Mouse (Mus musculus) 3134 (cell line): ENCODE measurements around the gene Ifngr2.

Experiments used
- DNase-seq: peaks from one replicate; pipeline ENCODE4 v3.0.0-alpha.2; 2011; ENCODE audit warnings: low spot score; ENCODE audit not compliant: insufficient read length; ENCODE audit errors: extremely low read depth

Ifngr2 gene

DNA sequence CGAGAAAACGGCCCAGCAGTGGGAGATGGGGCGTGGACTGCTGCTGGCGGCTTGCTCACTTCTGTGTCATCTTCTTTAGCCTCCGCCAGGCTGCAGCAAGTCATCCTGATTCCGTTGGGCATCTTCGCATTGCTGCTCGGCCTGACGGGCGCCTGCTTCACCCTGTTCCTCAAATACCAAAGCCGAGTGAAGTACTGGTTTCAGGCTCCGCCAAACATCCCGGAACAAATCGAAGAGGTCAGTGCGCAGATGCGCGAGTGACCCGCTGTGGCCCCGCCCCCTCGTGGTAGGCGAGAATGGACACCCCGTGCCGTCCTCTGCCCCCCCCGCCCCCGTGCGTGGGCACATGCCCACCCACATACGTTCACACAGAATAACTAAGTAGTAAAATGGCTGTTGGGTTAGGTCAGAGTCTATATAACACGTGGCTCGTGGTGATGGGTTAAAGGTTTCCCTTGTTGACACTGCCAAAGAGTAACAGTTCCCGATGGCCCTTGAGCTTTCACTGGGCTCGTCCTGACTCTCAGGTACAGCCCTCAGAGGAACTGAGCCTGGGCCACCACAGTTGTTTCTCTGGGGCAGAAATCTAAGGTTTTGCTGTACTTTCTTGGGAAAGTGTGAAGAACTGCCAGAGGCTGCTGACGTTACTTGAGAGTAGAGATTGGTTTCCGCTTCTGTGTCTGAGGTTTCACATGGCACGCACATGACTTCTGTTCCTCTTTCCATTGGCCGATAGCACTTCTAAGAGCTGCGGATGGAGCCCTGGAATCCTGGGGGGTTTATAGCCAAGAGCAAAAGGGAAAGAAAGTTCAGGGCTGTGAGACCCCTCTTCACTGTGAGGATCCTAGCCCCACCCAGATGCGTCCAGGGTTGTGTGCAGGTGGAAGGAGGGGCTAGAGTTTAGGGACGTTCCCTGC is 14.9 kb downstream of the Ifngr2 start:
- DNase-seq, result no peak

DNA sequence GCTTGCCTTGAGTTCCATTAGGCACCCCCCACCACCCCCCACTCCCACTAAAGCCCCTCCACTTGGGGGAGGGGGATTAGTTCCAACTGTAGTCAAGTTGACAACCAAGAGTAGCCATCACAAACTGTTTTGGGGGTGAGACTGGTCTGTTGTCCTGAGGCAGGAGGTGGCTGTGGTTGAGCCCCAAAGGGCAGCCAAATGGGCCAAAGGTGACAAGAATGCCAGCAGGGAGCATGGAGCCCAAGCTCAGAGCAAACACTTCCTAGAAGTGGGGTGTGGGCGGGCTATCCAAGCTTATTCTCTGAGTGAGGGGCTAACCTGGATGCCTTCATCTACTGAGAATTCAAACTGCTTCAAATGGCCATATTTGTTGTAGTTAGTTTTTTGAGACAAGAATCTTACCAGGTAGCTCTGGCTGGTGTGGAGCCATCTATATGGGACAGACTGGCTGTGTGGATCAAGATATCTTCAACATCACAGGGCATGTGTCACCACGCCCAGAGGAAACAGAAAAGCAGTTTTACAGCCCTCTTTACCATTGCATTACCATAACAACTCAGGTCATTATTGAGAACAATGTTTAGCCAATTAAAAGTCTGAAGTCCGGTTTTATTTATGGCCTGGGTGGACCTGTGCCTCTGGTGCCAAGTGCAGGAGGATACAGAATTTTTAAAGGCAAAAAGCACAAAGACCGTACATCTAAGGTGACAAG is 17.9 kb downstream of the Ifngr2 start:
- no peak for DNase-seq

- no peak for DNase-seq
Observed at GRCm38 (mm10) chr16:91565292-91565951, 18.6 kb downstream of the Ifngr2 start.

GRCm38 (mm10) chr16:91566002-91566401 is 19.1 kb downstream of the Ifngr2 start:
- DNase-seq, result no peak

DNA sequence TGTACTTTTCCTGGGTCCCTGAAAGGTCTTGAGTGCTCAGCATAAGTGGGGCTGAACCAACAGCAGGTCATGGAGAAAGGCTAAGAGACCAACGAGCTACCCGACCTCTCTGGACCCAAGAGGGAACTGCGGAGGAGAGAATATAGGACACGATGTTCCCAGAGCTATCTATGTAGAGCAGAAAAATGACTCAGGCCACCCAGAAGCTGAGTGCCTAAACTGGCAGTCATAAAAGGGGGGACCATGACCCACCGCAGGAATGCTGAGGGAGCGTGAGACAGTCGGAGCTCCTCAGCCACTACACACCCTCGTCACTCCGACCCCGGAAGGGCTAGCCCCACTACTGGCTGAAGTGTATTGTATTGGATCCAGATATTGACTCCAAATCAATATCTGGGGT is 22.1 kb downstream of the Ifngr2 start:
- no peak for DNase-seq

GRCm38 (mm10) chr16:91571105-91571504 is 24.2 kb downstream of the Ifngr2 start:
- no peak for DNase-seq

- no peak for DNase-seq
Observed at GRCm38 (mm10) chr16:91575151-91575550, 28.3 kb downstream of the Ifngr2 start.

GRCm38 (mm10) chr16:91578980-91579720 is 32.3 kb downstream of the Ifngr2 start:
- DNase-seq, result no peak

GRCm38 (mm10) chr16:91582307-91582706 is 35.4 kb downstream of the Ifngr2 start:
- no peak for DNase-seq

- no peak for DNase-seq
Observed at GRCm38 (mm10) chr16:91585617-91586016, 38.7 kb downstream of the Ifngr2 start.

DNA sequence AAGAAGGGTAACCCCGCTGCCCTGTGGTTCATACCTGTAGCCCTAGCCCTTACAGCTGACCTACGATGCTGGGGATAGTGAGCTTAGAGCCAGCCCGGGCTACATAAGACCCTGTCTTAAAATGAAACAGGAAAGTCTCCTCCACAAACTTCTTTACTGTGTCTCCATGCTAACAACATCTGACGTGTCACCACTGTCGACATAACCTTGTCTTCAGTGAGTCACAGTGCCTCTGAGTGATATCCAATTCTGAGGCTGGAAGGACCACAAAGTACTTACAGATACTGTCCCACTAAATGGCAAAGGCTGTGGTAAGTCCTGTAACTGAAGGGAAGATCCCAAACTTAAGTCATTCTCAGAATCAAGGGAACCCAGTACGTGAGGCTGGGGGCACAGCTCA is 39.4 kb downstream of the Ifngr2 start:
- DNase-seq, result no peak

GRCm38 (mm10) chr16:91587730-91588453 is 41.0 kb downstream of the Ifngr2 start:
- DNase-seq, result peak; percentile 50

- DNase-seq, result no peak
Observed at GRCm38 (mm10) chr16:91588703-91589102, 41.8 kb downstream of the Ifngr2 start.

DNA sequence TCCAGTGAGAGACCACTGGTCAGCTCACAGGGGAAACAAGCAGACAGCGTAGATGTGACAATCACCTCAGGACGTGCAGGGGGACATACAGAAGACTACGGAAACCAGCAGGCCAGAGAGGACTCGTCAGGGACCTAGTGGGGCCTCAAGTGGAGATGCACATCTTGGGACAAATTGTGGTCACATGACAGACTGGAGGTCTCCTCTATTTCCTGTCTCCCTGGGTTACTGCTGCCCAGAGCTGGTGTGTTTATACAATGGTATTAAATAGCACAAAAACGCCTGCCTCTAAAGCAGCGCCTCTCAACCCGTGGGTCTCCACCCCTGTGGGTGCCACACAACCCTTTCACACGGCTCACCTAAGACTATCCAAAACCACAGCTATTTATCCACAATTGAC is 45.3 kb downstream of the Ifngr2 start:
- DNase-seq, result no peak

GRCm38 (mm10) chr16:91593262-91593661 is 46.4 kb downstream of the Ifngr2 start:
- DNase-seq, result no peak

GRCm38 (mm10) chr16:91595076-91595475 is 48.2 kb downstream of the Ifngr2 start:
- no peak for DNase-seq

DNA sequence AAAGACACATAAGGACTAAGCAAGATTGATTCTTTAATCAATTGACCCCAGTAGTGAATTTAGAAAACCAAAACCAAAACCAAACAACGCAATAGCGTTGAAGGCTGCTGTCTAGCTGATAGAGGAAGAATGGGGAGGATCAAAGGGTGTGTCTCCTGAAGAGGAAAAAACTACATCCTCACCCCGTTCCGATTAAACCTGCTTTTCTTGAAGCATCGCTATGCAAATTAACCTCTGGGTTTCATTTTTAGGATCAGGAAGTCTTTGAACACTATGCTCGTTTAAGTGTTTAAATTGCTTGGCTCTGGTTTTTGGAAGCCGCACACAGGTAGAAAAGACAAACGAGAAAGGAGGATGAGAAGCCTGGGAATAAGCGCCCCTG is 49.5 kb downstream of the Ifngr2 start:
- DNase-seq, result no peak

DNA sequence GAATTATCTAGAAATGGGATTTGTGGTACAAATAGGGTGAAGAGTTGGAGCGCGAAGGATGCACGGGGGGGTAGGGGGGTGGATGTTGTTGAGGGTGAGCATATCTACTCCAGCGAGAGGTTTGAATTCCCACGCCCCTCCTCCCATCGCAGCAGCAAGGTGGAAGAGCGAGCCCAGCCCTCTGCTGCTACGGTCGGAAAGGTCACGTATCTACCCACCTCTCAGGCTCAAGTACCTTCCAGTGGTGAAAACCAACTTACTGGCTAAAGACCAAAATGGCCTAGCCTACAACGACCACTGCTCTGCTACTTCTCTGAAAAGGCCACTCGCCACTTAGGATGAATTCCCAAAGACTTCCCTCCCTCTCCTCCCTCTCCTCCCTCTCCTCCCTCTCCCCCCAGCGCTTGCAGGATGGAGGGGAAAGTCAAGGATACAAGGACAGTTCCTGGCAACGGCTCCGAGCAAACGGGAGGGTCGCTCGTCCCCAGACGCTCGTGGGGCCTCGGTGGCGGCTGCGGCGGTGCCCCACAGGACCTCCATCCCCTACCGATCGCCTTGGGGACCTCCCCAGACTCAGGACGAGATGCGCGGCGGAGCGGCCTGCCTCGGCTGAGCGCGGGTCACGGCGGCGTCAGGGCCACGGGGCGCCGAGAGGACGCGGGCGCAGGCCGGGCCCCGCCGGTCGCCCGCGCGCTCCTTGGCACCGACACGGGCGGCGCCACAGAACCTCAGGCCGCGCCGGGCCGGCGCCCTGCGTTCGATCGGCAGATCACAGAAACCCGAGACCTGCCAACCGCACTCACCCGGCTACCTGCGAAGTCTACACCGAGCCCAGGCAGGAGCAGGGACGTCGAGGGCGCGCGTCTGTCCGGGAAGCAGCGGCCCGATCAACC is 50.2 kb downstream of the Ifngr2 start:
- no peak for DNase-seq

DNA sequence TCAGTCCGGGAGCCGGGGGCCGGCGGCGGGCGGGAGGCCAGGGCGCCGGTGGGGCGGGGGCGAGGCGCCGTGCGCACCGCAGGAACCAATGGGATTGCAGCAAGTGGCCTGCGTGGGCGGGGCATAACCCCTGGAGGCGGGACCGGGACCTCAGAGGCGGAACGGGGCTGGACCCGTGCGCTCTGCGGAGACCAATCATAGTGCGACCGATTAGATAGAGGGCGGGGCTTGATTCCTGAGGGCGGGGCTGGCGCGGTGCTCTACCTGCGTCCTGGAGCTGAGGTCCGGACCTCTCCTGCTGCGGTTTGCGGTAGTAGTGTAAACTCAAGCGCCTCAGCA is 50.8 kb downstream of the Ifngr2 start, which contains the start of gene Tmem50b:
Gene Tmem50b (minus strand): TSS at position 129 of the 339 bp plus-strand sequence.
- DNase-seq, result peak; percentile 96
